Comparison of ENCODE assay signal across 25 mouse cellular contexts in genomic region chr15:85961651-85962050, GRCm38 (mm10).
"Had no signal": no experiment of that assay in that cellular context is flagged by ENCODE, and none has a peak within 500 bp of the region (broad histone marks: within the 10 kb centered on the region; RNA-seq: fewer than 3 reads in every experiment).

No protein-coding gene starts in this region.

- H3K9ac ChIP-seq: heart, embryonic 13.5 days; heart, embryonic 15.5 days; hindbrain, embryonic 12.5 days; hindbrain, embryonic 14.5 days; intestine, embryonic 15.5 days; limb, embryonic 12.5 days had no signal

- H3K9me3 ChIP-seq: heart, embryonic 13.5 days; heart, embryonic 15.5 days; hindbrain, embryonic 12.5 days; intestine, embryonic 15.5 days; limb, embryonic 10.5 days; limb, embryonic 12.5 days had no signal

- H3K36me3 ChIP-seq: heart, embryonic 15.5 days; hindbrain, embryonic 12.5 days; intestine, embryonic 15.5 days; limb, embryonic 10.5 days; limb, embryonic 12.5 days had no signal

- H3K4me2 ChIP-seq: heart, embryonic 11.5 days; heart, embryonic 13.5 days; heart, embryonic 15.5 days; hindbrain, embryonic 12.5 days; hindbrain, embryonic 14.5 days; intestine, embryonic 15.5 days; limb, embryonic 12.5 days had no signal

- ATAC-seq: hindbrain, embryonic 16.5 days; inflammation-experienced regulatory T-cells, adult 6 months; intestine, embryonic 15.5 days; intestine, postnatal 0 days had no signal

- DNase-seq: gastrocnemius, postnatal 14 days; gastrocnemius, postnatal 36 days; heart, adult 11 months; heart, adult 2 months; heart, postnatal 14 days; heart, postnatal 36 days; kidney, adult 18-20 months; kidney, adult 8-10 months; kidney, postnatal 10 days; kidney, postnatal 25 days; kidney, postnatal 4 days; liver had no signal

- H3K4me3 ChIP-seq: heart, adult 2 months; heart, embryonic 13.5 days; heart, embryonic 15.5 days; hindbrain, embryonic 12.5 days; intestine, embryonic 15.5 days; layer of hippocampus, adult 2 months; left cerebral cortex, adult 2 months; limb, embryonic 10.5 days; limb, embryonic 12.5 days had no signal

- H3K4me1 ChIP-seq: intestine, embryonic 15.5 days; limb, embryonic 10.5 days; limb, embryonic 12.5 days had no signal

- H3K27ac ChIP-seq: heart, adult 2 months; heart, embryonic 13.5 days; heart, embryonic 15.5 days; hindbrain, embryonic 12.5 days; hindbrain, embryonic 14.5 days; intestine, embryonic 15.5 days; layer of hippocampus, adult 2 months; left cerebral cortex, adult 2 months; limb, embryonic 10.5 days; limb, embryonic 12.5 days had no signal

- H3K27me3 ChIP-seq: heart, embryonic 13.5 days; heart, embryonic 15.5 days; hindbrain, embryonic 12.5 days; intestine, embryonic 15.5 days; limb, embryonic 12.5 days had no signal
